Mouse (Mus musculus): ENCODE data around the gene Dstn.

DNA sequence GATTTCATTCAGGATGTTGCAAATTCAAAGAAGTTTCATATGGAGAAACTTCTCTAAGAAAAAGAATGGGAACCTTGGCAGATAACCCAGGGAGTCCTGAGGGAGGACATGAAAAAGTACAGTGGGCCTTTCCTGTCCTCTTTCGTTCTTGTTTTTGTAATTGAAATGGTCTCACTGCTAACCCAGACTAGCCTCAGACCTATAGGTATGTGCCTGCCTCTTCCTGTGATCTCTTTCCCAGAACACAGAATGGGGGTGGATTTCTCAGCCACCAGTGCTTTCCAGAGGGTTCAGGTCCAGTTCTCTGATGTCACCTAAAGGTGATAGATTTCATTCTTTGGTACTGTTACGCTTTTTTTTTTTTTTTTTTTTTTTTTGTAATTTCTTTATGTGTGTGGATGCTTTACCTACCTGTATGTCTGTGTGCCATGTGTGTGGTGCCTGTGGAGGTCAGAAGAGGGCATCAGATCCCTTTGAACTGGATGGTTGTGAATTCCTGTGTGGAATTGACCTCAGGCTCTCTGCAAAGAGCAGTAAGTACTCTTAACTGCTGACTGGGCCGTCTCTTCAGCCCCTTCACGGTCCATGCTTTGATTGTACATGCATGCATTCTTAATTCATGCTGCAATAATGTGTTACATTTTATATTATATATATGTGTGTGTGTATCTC, 3.8 kb downstream of the Dstn start:
- TF ChIP-seq USF1 (IDR thresholded peaks at IDR 0.05; ENCODE audit: low read depth, low read length) (no peak), CTCF (IDR thresholded peaks at IDR 0.05 in 2 of 3, conservative IDR thresholded peaks at IDR 0.05 in 1 of 3; ENCODE audit: control insufficient read depth in 1 of 3, insufficient read depth in 1 of 3, low read depth in 2 of 3, low read length in 3 of 3, poor library complexity in 1 of 3, severe bottlenecking in 1 of 3) (no peak; a peak in 1 of 6 replicates), HCFC1 (IDR thresholded peaks at IDR 0.05; ENCODE audit: low read depth, low read length) (no peak), ZMIZ1 (IDR thresholded peaks at IDR 0.05; ENCODE audit: low read depth, low read length) (no peak), E2F4 (IDR thresholded peaks at IDR 0.05; ENCODE audit: borderline replicate concordance, low read depth, low read length) (no peak), EP300 (IDR thresholded peaks at IDR 0.05; ENCODE audit: low read depth in 1 of 2, low read length in 2 of 2) (no peak)

All from MEL (cell line).